Mouse (Mus musculus): ENCODE measurements at regions not wholly inside any gene's neighbourhood (a gene's known extent, or its start where the extent isn't known, plus 50 kb on each side); places are given as distances from the start of the nearest gene placed in this dataset.

DNA sequence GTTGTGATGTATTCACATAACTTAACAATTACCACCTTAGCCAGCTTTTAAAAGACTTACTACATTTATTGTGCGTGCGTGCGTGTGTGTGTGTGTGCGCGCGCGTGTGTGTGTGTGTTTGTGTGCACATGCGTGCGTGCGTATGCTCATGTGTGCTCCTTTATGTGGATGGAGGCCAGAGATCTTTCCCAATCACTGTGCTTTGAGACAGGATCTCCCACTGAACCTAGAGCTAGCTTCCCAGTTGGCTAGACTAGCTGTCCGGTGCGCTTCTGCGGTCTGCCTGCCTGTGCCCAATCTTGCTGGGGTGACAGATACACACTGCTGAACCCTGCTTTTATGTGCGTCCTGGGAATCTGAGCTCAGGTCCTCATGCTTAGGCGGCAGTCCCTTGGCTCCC lies 50.1 kb upstream of the Arhgap29 start:
- in situ Hi-C loops (cut with MboI, MseI) = no loop called here

GRCm38 (mm10) chr3:121900429-121900844 lies 51.9 kb upstream of the Arhgap29 start:
- in situ Hi-C loops (cut with MboI, MseI) = no loop called here

DNA sequence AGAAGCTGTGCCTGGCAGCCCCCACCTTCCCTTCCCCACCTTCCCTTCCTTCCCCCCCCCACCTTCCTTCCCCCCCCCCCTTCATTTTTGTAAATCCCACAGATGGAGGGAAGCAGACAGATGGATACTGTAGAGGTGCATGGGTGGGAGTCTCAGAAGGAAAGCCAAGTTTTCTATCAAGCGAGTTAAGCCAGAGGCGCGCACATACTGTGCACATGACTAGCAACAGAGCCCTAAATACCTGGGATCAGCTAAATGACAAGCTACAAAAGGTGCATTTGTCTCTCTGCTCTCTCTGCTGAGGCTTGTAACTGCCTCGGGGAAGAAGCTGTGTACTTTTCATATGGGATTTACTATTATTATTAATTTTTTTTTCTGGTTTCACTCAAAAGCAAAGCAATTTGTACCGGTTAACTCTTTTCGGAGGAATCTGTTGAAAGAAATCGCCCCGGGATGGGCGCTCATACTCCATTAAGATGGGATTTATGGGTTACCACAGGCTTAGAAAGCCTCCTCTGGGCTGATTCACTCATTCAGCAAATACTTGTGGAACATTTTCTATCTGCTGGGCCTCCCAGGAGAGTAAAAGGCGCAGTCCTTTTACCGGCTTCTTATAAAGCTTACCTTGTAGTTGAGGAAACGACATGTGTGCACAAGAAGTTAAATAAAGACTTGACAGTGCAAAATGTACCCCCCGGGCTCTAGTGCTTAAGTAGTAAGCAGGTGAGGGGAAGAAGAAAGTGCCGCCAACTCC lies 54.3 kb upstream of the Arhgap29 start:
- in situ Hi-C loops (cut with MboI, MseI) = no loop called here

DNA sequence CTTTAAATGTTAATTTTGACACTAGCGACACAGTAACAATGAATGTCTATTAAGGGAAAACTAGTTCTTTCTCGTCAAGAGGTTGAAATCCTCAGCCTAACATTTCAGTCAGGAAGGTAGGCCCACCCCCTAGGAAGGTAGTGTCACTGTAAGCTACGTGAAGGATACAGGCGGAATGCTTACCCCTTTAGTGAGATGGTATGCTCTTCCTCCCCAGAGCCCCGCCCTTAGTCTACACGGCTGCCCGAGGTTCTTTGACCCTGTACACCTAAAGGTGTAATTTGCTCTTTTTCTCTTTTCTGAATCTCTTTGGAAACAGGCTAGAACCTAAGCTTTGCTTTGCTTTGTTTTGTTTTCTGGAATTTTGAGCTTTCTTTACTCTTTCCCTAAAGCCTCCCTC lies 58.7 kb upstream of the Arhgap29 start:
- in situ Hi-C loops (cut with MboI, MseI) = no loop called here

DNA sequence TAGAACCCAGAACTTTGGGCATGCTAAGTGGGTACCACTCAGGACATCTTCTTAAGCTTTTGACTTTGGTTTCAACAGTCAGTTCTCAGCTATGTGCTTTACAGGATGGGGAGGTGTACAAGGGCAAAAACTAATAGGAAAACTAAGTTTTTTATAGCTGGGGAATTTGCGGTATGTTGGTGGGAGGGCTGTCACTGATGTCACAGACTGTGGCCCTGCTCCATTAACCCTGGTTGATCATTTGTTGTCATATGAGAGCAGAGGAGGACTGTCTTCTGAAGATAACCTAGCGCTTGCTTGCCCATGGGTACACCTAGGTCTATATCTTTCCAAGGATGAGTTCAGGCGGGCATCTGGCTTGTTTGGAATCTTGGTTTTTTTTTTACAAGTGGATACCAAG lies 59.7 kb upstream of the Arhgap29 start:
- in situ Hi-C loops (cut with MboI, MseI) = no loop called here

DNA sequence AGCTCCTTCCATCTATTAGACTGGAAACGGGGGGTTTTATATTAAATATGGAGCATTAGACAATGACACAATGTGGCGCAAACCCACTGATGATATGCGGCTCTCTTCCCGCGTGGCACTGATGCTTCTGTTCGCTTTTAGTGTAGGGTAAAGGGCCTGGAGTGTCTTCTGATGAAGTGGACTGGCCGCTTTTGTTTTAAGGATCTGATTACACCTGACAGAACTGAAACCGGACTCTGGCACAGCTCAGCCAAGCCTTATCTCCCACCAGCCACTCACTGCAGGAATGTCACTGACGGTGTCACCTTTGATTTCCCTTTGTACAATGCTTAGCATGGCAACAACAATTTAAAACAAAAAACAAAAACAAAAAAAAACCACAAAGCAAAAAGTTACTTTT lies 61.0 kb upstream of the Arhgap29 start:
- in situ Hi-C loops (cut with MboI, MseI) = no loop called here

- in situ Hi-C loops (cut with MboI, MseI) = no loop called here
These were observed 61.8 kb upstream of the Arhgap29 start for GRCm38 (mm10) chr3:121890563-121890962.

DNA sequence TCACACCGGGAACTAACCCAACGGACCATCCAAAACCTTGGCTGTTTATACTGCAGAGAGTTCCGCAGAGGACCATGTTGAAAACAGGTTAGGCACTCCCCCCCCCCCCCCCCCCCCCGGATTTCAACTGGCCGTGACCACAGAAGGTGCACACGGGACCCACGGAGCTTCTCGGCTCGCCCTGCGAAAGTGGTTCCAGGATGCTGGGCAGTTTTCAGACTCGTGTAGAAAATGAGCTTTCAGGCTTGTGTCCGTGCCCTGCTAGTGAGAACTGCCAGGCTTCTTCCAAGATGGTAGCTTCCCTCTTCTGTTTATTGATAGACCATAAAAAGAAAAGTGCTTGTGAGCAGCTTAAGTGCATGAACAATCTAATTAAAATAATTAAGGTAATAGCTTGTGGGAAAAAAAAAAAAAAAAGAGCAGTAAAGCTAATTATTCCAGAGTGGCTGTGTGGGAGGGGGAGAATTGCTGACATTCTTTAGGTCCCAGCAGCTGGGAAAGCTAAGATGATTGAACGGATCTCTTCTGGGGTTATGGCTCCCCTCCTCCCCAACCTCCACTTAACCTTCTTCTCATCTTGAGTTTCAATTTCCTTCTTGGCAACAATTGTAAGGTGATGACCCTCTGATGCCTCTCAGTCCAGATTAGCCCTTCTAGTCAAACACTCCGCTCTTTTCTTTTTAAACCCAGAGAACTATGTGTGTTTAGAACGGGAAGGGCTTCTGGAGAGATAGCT lies 65.3 kb upstream of the Arhgap29 start:
- in situ Hi-C loops (cut with MboI, MseI) = loop anchor here (5.0 to 10.0 kb wide), 3 partner anchors 75 to 235 kb away; no protein-coding TSS in a partner anchor

GRCm38 (mm10) chr3:121886309-121886708 lies 66.0 kb upstream of the Arhgap29 start:
- in situ Hi-C loops (cut with MboI, MseI) = loop anchor here (5.0 to 10.0 kb wide), 3 partner anchors 76 to 236 kb away; no protein-coding TSS in a partner anchor

DNA sequence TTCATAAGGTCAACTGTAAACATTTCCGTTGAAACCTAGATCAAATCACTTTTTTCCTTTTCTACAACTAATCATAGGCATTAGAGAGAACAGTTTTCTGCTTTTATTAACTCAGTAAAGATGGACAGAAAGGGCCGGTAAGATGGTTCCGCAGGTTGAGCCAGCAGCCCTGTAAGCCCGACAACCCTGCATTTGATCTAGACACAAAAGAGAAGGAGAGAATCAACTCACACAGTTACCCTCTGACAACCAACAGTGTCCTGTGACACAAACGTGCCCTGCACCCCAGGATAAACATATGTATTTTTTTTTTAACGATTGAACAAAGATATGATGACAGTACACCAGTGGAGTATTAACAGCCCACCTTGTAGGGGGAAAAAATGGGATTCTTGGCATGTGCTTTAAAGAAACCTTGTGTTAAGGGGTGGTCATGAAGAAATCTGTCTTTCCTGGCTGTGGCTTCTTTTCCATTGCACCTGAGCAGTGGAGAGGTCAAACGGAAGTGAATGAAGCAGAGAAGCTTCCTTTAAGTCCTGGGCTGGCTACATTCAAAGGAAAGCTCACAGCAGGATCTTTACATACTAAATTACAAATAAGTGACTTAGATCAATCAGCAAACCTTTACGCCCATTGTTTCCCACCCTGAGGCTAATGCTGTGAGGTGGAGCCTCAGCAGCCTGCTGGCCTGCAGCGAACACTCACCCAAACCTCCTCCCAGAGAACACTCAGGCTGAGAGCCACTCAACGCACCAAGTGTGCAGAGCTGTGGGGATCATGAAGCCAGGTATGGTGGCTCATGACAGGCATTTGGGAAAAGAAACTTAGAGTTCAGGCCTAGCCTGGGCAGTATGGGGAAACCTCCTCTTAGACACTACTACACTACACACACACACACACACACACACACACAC lies 66.8 kb upstream of the Arhgap29 start:
- in situ Hi-C loops (cut with MboI, MseI) = loop anchor here (5.0 to 10.0 kb wide), 3 partner anchors 77 to 237 kb away; no protein-coding TSS in a partner anchor

DNA sequence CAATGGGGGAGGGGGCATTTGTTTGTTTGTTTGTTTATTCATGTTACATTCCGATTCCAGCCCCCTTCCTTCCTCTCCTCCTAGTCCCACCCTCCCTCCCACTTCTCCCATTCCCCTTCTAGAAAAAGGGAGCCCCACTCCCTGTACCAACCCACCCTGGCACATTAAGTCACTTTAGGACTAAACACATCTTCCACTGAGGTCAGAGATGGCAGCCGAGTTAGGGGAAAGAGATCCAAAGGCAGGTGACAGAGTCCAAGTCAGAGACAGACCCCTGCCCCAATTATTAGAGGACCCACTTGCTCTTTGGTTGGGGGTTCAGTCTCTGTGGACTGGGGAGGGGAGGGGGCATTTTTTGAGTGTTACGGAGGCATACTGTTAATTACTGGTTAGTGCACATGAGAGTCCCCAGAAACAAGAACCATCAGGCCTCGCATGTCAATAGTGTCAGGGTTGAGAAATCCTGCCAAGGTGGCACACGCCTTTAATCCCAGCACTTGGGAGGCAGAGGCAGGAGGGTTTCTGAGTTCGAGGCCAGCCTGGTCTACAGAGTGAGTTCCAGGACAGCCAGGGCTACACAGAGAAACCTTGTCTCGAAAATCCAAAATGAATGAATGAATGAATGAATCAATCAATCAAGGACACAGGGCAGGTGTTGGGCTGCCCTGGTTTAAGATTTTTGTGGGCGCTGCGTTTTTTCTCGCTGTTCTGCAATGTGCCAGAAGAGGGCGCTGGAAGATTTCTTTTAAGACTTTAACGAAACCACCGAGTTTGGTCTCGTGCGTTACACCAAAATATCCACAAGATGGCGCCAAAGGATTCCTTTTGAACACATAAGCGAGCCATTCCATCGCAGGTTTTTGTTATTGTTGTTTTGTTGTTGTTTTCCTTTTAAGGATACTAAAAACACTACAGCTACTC lies 67.8 kb upstream of the Arhgap29 start:
- in situ Hi-C loops (cut with MboI, MseI) = loop anchor here (5.0 to 10.0 kb wide), 3 partner anchors 78 to 238 kb away; no protein-coding TSS in a partner anchor

- in situ Hi-C loops (cut with MboI, MseI) = loop anchor here (10.0 kb wide), 1 partner anchor 224 kb away; no protein-coding TSS in a partner anchor
These were observed 65.3 kb upstream of the Abcd3 start for GRCm38 (mm10) chr3:121880355-121880754.

GRCm38 (mm10) chr3:121875072-121875471 lies 60.0 kb upstream of the Abcd3 start:
- in situ Hi-C loops (cut with MboI, MseI) = loop anchor here (5.0 kb wide), 1 partner anchor 283 kb away; no protein-coding TSS in a partner anchor

- in situ Hi-C loops (cut with MboI, MseI) = loop anchor here (5.0 kb wide), 1 partner anchor 57 kb away; the partner anchor contains the start of gene Abcd3
These were observed 59.5 kb upstream of the Abcd3 start for GRCm38 (mm10) chr3:121874576-121874975.

- in situ Hi-C loops (cut with MboI, MseI) = loop anchor here (5.0 kb wide), 1 partner anchor 56 kb away; the partner anchor contains the start of gene Abcd3
These were observed 58.5 kb upstream of the Abcd3 start for GRCm38 (mm10) chr3:121873572-121873971.

- in situ Hi-C loops (cut with MboI, MseI) = loop anchor here (5.0 kb wide), 1 partner anchor 55 kb away; the partner anchor contains the start of gene Abcd3
These were observed 57.6 kb upstream of the Abcd3 start for GRCm38 (mm10) chr3:121872685-121873084.

DNA sequence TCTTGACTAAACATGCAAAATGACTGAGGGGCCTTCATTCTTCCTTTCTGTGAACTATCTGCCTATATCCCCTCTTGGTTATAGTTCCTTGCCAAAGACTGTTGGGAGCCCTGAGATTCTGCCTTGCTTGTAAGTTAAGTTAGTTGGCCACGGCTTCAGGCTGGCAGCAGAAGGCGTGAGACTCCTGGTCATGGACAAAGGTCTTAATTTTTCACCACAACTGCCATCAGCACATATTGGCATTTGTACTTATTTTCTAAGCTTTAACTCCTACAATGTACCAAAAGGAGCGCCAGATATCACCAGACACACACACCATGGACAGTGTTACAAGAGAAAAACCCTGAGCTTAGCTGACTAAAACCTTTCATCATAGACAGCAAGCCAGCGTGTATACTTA lies 56.7 kb upstream of the Abcd3 start:
- in situ Hi-C loops (cut with MboI, MseI) = loop anchor here (5.0 kb wide), 1 partner anchor 54 kb away; the partner anchor contains the start of gene Abcd3

DNA sequence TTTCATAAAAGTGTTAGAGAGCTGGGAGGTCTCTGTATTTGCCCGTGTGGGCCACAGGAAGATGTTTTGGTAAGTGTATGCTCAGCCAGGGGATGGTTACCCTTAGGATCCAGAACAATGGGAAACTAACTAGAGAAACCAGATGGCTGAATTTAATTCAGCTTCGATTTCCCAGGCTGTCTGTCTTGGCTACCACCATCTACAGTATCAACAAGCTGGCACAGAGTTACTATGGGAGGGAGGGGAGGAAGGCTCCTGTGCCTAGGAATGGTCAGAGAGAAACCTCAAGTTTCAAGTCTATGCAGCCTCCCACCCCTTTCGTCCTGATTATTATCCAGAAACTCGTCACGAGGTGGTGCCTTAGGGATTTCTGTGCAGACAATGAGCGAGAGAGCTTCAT lies 55.6 kb upstream of the Abcd3 start:
- in situ Hi-C loops (cut with MboI, MseI) = loop anchor here (5.0 kb wide), 1 partner anchor 53 kb away; the partner anchor contains the start of gene Abcd3

- in situ Hi-C loops (cut with MboI, MseI) = loop anchor here (5.0 kb wide), 1 partner anchor 52 kb away; the partner anchor contains the start of gene Abcd3
These were observed 54.6 kb upstream of the Abcd3 start for GRCm38 (mm10) chr3:121869694-121870093.

DNA sequence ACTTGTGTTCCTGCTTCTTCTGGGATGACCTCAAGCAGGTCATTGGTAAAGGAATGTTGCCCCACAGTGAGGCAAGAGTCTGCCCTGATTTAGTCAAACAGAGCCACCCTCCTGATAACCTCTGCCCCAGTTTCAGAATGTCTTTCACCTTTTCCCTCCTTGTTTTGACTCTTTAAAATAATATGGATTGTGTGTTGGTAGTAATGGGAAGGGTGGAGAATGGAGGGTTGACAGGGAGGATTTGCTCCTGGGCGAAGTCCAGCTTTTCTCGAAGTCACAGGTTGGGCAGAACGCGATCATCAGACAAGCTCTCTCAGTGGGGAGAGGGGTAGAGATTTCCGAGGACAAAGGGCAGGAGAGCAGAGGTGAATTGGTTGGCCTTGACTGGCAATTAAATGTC lies 52.2 kb upstream of the Abcd3 start:
- in situ Hi-C loops (cut with MboI, MseI) = no loop called here

Measured in regulatory T cell (primary cell).